Mouse (Mus musculus) cortical plate, adult 2 months (tissue): ENCODE results near the gene Syt15. TPM values are rescaled to one million over a fixed set of nuclear protein-coding genes. Genes with fewer than 3 reads are reported as not detected.

ENCODE experiments used
- H3K27ac ChIP-seq: fragments of 200-500 bp; 2 replicates; pipeline ENCODE4 v1.5.1; 2012; ENCODE audit warnings: low read length, control low read depth, inconsistent platforms; ENCODE audit not compliant: insufficient read depth
- H3K4me1 ChIP-seq: fragments of 200-500 bp; 2 replicates; pipeline ENCODE4 v1.6.1; 2011; ENCODE audit warnings: low read length; ENCODE audit not compliant: control insufficient read depth, insufficient read depth
- H3K4me3 ChIP-seq: fragments of 200-500 bp; 2 replicates; pipeline ENCODE4 v1.5.1; 2011; ENCODE audit warnings: mild to moderate bottlenecking, low read length, control low read depth; ENCODE audit not compliant: insufficient read depth
- CTCF ChIP-seq: fragments of 200-500 bp; IDR thresholded peaks from 2 replicates; pipeline ENCODE4 v1.5.1; 2011; ENCODE audit warnings: mild to moderate bottlenecking, control low read depth, low read length; ENCODE audit not compliant: insufficient read depth; ENCODE audit errors: extremely low read depth
- POLR2A ChIP-seq: fragments of 200-500 bp; IDR thresholded peaks from 2 replicates; pipeline ENCODE4 v1.6.1; 2011; ENCODE audit warnings: mild to moderate bottlenecking, low read length, control low read depth; ENCODE audit not compliant: insufficient read depth; ENCODE audit errors: extremely low read depth
- polyA plus RNA-seq: library from polyadenylated mRNA; depleted of rRNA; stranded (reverse); fragments of >200 nt; gene quantifications from 2 replicates; pipeline ENCODE4 v1.2.3, GENCODE M21; 2012

Syt15 gene
- polyA plus RNA-seq, 1 experiment, result 1.2 TPM

DNA sequence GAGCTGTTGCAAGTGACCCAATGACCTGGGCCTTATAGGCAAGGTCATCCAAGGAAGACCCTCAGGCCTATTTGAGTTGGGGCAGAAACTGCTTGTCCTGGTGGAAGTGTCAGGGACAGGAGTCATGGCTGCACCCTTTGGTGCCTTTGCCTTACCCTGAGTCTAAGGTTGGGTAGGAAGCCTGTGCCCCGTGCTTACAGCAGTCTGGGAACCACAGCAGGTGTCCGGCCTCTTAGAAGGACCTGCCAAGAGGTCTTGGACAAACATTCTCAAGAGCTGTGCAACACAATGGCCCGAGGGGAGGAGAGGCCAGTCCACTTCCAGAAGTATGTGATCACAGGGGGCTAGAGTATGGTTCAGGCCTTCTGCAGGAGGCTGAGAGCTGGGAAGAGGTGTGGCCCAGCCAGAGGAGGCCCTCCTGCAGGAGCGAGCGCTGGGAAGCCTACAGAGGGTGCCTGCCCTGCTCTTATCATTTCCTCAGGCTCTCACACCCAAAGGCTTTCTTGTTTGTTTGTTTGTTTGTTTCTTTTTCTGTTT lies 4.0 kb downstream of the Syt15 start:
- Histone ChIP-seq H3K4me1 (no peaks in the 10 kb centered on the region), H3K4me3 (no peak overlapping the region), H3K27ac (no peak overlapping the region)
- TF ChIP-seq CTCF, result no peak
- no peak for TF ChIP-seq POLR2A

DNA sequence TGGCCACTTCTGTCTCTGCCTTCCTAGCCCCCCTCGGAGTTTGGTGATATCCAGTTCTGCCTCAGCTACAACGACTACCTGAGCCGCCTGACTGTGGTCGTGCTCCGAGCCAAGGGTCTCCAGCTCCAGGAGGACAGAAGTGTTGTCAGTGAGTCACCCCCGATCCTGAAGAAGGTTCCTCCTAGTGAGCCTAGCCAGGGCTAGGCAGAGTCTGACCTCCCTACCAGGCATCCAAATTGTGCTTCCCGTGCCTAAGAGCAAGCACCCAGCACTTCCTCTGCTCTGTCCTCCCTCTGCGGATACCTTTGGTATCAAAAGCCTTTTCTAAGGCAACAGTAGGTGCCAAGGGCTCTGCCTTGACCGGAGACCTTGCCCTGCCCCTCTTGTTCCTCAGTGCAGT lies 6.6 kb downstream of the Syt15 start:
- TF ChIP-seq CTCF, result no peak
- TF ChIP-seq POLR2A, result no peak
- Histone ChIP-seq H3K4me1 (no peaks in the 10 kb centered on the region), H3K4me3 (no peak overlapping the region), H3K27ac (no peak overlapping the region)

DNA sequence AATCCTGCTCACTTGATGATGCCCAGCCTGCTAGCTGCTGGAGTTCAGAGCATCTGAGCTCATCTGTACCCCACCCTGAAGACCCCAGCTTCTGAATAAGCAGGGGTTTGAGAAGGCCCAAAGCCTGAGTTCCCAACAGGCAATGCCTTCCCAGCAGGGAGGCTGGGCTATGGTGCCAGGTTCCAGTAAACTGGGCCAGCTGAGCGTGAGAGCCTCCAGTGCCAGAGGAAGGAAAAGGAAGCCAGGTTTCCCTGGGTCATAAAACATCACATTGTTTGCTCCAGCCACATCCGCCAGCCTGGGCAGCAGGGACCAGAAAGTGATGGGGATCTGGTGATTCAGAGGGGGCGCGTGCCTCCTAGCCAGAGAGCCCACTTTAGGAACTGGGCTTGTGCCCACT lies 7.2 kb downstream of the Syt15 start:
- Histone ChIP-seq H3K4me3 (no peak overlapping the region), H3K27ac (no peak overlapping the region), H3K4me1 (no peaks in the 10 kb centered on the region)
- TF ChIP-seq POLR2A, result no peak

DNA sequence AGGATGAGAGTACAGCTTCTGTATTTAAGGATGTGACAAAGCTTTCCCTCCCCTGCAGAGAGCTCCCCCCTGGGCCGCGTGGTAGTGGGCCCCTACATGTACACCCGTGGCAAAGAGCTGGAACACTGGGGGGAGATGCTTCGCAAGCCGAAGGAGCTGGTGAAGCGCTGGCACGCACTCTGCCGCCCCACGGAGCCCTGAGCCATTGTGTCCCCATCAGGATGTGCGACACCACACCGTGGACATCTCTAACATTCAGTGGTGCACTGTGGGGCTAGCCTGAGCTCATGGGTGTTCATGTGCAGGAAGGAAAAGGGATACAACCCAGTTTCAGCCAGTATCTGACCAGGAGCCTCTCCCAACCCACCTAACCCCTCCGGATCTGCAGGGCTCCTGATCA lies 8.6 kb downstream of the Syt15 start:
- Histone ChIP-seq H3K4me1 (no peaks in the 10 kb centered on the region), H3K4me3 (no peak overlapping the region), H3K27ac (no peak overlapping the region)
- TF ChIP-seq CTCF (no peak), POLR2A (no peak)

DNA sequence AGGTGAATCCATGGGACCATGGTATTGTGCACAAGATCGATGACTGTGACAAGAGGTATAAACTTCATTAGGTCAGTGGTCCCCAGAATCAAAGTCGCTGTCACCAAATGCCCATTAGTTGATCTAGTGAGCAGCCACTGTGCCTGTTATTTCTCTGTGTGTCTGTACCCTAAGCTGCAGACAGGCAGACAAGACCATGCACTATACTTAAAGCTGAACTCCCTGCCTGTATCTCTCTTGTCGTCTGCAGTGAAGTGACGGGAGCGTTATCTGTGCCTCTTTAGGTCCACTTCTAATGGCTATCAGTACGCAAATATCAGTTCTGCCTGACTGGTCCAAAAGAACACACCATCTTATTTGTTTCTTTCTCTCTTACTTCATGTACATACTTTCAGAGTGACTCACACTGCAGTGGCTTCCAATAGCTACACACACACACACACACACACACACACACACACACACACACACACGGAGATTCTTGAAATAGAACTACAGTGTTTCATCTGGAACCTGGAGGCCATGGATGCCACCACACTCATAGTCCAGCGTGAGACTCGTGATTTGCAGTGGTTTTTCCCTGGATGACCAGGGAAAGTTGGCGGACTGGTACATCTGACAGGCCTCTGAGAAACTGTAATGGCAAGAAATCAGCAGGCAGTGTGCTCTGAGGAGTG lies 9.6 kb downstream of the Syt15 start:
- H3K27ac ChIP-seq, result no peak overlapping the region
- no peaks in the 10 kb centered on the region for H3K4me1 ChIP-seq
- TF ChIP-seq CTCF (no peak), POLR2A (no peak)
- no peak overlapping the region for H3K4me3 ChIP-seq

DNA sequence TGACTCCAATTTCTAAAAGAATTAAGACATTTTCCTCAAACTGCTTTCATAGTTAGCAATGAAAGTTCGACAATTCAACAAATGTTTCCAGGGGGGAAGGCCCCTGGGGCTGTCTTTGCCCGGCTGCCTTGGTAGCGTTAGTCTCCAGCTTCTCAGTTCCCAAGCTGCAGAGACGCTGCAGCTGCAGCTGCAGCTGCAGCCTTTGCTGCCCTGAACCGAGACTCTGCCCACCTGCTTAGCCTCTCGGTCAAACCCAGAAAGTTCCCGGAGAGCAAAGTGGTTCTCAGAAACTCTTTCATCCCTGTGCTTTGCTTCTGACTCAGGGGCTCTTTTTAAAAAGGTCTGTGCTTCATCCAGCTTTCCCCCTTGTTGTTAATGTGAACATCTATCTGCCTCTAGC lies 12.9 kb downstream of the Syt15 start:
- Histone ChIP-seq H3K4me1 (no peaks in the 10 kb centered on the region), H3K27ac (no peak overlapping the region), H3K4me3 (no peak overlapping the region)
- TF ChIP-seq POLR2A (no peak), CTCF (no peak)

DNA sequence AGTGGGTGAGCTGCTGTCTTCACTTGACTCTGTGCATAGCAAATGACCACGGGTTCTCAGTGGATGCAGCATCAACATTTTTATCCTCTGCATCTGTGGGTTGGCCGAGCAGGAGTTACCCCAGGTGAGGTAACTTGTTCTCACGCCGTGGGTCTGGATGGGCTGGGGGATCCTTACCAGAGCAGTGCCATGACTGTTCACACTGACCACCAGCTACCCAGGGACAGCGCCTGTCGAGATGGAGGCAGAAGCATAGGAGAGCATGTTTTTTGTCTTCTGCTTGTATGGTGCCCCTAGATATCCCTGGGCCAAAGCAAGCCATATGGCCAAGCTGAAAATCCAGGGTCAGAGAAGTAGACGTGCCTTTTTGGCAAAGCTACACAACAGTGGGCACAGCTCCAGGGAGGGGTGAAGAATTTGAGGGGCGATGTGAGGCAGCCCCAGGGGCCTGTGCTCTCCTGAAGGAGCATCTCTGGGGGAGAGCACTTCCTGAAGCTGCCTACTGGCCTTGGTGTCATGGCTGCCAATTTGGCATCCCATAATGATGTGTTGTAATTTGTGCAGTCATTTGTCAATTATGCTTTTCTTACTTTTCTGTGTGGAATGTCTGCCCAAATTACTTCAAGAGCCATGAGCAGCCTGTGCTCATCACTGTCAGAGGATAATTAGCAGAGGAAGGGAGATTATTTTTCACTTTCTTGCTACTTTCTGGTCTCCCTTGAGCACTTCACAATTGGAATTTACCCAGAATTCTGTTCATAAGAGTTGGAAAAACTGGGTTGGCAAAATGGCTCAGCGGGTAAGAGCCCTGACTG lies 13.7 kb downstream of the Syt15 start:
- H3K4me3 ChIP-seq, result no peak overlapping the region
- no peak overlapping the region for H3K27ac ChIP-seq
- TF ChIP-seq CTCF, result no peak
- TF ChIP-seq POLR2A, result no peak
- H3K4me1 ChIP-seq, result no peaks in the 10 kb centered on the region

DNA sequence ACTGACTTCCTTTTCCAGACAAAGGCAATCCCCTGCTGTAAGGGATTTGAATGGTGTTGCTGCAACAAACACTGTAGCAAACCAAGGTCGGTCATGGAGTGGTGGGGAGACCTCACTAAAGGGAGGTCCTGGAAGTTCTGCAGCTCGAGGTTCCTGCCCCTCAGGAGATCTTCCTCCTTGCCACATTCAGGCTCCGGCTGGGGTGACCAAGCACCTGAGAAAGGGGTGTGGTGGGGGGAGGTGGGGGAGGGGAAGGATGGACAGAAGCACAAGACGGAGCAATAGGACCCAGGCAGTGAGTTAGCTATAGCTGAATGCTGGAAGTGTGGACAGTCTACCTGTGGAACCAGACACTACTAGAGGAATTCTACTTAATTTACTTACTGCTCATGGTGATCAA lies 14.5 kb downstream of the Syt15 start:
- H3K27ac ChIP-seq, result no peak overlapping the region
- no peaks in the 10 kb centered on the region for H3K4me1 ChIP-seq
- no peak overlapping the region for H3K4me3 ChIP-seq
- TF ChIP-seq CTCF (no peak), POLR2A (no peak)

DNA sequence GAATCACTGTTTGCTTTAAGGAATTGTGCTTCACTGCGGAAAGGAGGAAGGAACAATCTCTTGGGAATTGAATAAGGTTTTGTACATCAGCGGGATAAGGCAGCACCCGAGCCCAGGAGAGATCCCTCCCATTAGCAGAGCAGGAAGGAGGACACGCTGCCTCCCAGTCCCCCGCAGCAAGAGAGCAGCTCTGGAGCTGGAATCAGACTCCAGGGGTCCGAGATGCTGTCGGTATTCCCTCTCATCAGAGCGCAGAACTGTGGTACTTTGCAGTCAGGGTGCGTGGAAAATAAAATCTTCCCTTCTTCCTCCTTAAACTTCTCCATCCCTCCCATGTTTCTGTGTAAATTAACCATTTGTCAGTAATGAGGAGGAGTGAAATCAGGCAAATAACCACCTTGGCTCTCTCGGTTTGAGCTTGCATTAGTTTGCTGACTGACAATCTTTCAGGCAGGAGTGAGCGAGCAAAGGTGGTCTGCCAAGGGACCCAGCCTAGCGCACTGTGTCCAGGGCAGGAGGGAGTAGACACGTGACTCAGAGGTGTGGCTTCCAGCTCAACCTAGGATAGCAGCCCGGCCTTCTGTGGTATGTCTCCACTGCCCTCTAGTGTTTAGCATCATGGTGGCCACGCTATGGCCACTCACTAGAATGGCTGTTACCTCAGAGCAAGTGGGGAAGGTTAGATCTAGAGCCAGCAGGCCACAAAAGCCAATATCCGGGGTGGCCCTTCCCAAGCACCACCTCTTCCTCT lies 15.4 kb downstream of the Syt15 start:
- no peak overlapping the region for H3K27ac ChIP-seq
- H3K4me3 ChIP-seq, result no peak overlapping the region; the same call in 1 of the 2 replicates
- no peaks in the 10 kb centered on the region for H3K4me1 ChIP-seq
- no peak for TF ChIP-seq POLR2A
- peak; percentile 78 for TF ChIP-seq CTCF

DNA sequence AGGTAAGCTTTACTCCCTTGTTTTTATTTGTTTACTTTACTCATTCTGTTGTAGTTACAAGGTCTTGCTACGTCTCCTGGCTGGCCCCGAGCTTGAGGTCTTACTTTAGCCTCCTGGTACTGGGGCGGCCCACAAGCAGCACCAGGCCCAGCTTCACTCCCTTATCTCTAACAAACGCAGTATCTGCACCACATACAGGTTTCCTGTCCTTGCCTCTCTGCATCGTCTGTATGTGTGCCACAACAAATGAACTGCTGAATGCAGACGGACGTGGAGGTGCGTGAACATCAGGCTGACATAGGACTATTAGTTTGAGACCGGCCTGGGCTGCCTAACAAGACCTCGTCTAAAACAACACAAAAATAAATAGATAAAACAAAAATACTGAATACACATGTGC lies 20.9 kb downstream of the Syt15 start:
- H3K4me1 ChIP-seq, result no peaks in the 10 kb centered on the region
- no peak for TF ChIP-seq CTCF
- TF ChIP-seq POLR2A, result no peak
- H3K4me3 ChIP-seq, result no peak overlapping the region
- H3K27ac ChIP-seq, result no peak overlapping the region
